Mouse (Mus musculus) heart, embryonic 16.5 days (tissue): ENCODE results near the gene Ccnc. TPM values are rescaled to one million over a fixed set of nuclear protein-coding genes. Genes with fewer than 3 reads are reported as not detected.
A peak's percentile ranks its signal among the peaks of the same experiment; 100 is the strongest.
"Not testable (repeated sequence)": the region's sequence is repeated elsewhere in the genome, so short reads cannot be mapped to it uniquely, and the experiment has no call there.

ENCODE experiments used
- ATAC-seq: fragments of 200-750 bp; cut with Nextera tagmentation; replicated peaks from 2 replicates; pipeline ENCODE4 v1.8.0; 2017; ENCODE audit warnings: moderate number of reproducible peaks; ENCODE audit not compliant: insufficient read depth, low FRiP score; ENCODE audit errors: extremely low read depth
- H3K27ac ChIP-seq: fragments of 300-500 bp; sonication (generic); 2 replicates; pipeline ENCODE4 v1.5.1; 2014; ENCODE audit warnings: mild to moderate bottlenecking, low read length, control low read depth, moderate library complexity
- H3K27me3 ChIP-seq: fragments of 300-500 bp; sonication (generic); 2 replicates; pipeline ENCODE4 v1.6.1; 2014; ENCODE audit warnings: low read length, mixed read lengths; ENCODE audit not compliant: control insufficient read depth, insufficient read depth
- H3K36me3 ChIP-seq: fragments of 300-500 bp; sonication (generic); 2 replicates; pipeline ENCODE4 v1.6.1; 2014; ENCODE audit not compliant: control insufficient read depth, insufficient read depth
- H3K4me1 ChIP-seq: fragments of 300-500 bp; sonication (generic); 2 replicates; pipeline ENCODE4 v1.6.1; 2014; ENCODE audit warnings: low read length, mixed read lengths; ENCODE audit not compliant: control insufficient read depth, insufficient read depth
- H3K4me2 ChIP-seq: fragments of 300-500 bp; sonication (generic); 2 replicates; pipeline ENCODE4 v1.6.1; 2014; ENCODE audit warnings: low read depth, mild to moderate bottlenecking, control low read depth, low read length
- H3K4me3 ChIP-seq: fragments of 300-500 bp; sonication (generic); 2 replicates; pipeline ENCODE4 v1.5.1; 2014; ENCODE audit warnings: mild to moderate bottlenecking, control low read depth, low read length
- H3K9ac ChIP-seq: fragments of 300-500 bp; sonication (generic); 2 replicates; pipeline ENCODE4 v1.6.1; 2014; ENCODE audit warnings: low read length, control low read depth
- H3K9me3 ChIP-seq: fragments of 300-500 bp; sonication (generic); replicated peaks from 2 replicates; pipeline ENCODE4 v1.6.1; 2016; ENCODE audit warnings: low read length; ENCODE audit not compliant: control insufficient read depth
- WGBS: fragments of 180-500 bp; shearing (Covaris S2); extraction: QIAGEN DNeasy Blood & Tissue Kit; methylation state at CpG from one replicate; pipeline ENCODE4 v1.1.7; 2014; 5-methylcytosine and 5-hydroxymethylcytosine counted together
- polyA plus RNA-seq: library from polyadenylated mRNA; unstranded; fragments of >200 nt; fragmentation: Nextera tagmentation; extraction: Ambion mirVana; gene quantifications from 2 replicates; pipeline ENCODE4 v1.2.1, GENCODE M21; 2015

Gene Ccnc
- polyA plus RNA-seq, 1 experiment from 2014 or later = 29.2 TPM

- WGBS = 41% methylated on average over 1 of the region's 1 CpGs
- Histone ChIP-seq H3K9ac (no peak overlapping the region), H3K36me3 (no peaks in the 10 kb centered on the region), H3K4me1 (no peaks in the 10 kb centered on the region), H3K27ac (no peak overlapping the region), H3K27me3 (no peaks in the 10 kb centered on the region), H3K4me2 (no peak overlapping the region), H3K9me3 (no peaks in the 10 kb centered on the region), H3K4me3 (no peak overlapping the region)
- no peak for ATAC-seq
Observed at GRCm38 (mm10) chr4:21705046-21705445, 22.5 kb upstream of the Ccnc start.

DNA sequence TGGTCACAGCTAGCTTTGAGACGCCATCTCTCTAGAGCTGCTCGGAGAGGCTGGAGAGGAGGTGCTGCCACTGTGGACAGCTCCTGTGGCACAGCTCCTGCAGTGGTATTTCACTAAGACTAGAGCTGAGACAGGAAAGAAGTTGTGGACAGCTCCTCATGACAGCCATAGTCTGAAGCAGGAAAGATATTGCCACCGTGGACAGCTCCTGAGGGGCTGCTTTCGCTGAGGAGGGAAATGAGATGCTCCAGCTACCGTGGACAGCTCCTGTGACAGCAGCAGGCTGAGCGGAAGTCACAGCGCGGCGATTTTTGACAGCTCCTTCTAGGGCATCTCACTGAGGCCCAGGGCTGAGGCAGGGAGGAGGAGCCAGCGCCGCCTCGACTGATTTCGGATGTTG is 15.4 kb upstream of the Ccnc start:
- Histone ChIP-seq H3K9me3 (no peaks in the 10 kb centered on the region), H3K4me1 (peaks cover 2% of the 10 kb centered on the region; the same call in 1 of the 2 replicates), H3K27me3 (no peaks in the 10 kb centered on the region; the same call in 1 of the 2 replicates), H3K4me3 (no peak overlapping the region), H3K36me3 (no peaks in the 10 kb centered on the region), H3K27ac (no peak overlapping the region), H3K4me2 (no peak overlapping the region), H3K9ac (no peak overlapping the region)
- 2% methylated on average over 13 of the region's 13 CpGs for WGBS
- ATAC-seq = peak; percentile 95

- Histone ChIP-seq H3K4me3 (no peak overlapping the region), H3K27ac (no peak overlapping the region), H3K9me3 (no peaks in the 10 kb centered on the region), H3K27me3 (no peaks in the 10 kb centered on the region; the same call in 1 of the 2 replicates), H3K36me3 (no peaks in the 10 kb centered on the region), H3K9ac (no peak overlapping the region), H3K4me1 (no peaks in the 10 kb centered on the region), H3K4me2 (no peak overlapping the region)
- ATAC-seq = no peak
- WGBS = 62% methylated on average over 7 of the region's 7 CpGs
Observed at GRCm38 (mm10) chr4:21722752-21723334, 4.7 kb upstream of the Ccnc start.

DNA sequence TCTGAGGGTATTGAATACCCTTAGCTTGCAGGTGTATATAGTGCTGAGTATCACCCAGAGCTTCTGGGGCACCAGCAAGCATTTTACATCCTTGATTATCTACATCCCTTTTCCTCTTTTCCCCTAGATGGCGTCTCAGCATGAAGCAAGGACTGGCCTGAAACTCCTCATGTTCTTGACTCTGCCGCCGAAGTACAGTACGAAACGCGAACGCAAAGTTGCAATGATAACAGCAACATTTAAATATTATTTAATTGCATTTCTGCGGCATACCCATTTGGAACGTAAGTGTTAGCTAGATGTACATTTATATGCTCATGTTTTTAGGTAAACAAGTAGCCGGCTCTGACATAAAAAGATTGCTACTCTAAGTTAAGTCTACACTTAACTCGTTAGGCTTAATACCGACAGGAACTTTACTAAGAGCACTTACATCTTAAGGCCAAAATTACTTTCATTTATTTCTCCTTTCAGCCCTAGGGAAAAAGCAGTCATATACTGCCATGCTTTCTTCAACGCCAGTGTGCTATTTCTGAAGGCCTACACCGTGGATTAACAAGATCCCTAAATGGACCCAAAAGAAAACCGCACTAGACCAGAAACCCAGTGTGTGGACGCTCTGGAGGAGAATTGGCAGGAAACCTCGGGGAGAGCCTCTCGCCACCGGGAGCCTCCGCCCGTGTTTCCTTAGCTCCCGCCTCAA is 438 bp upstream of the Ccnc start:
- peak; percentile 39 for ATAC-seq
- Histone ChIP-seq H3K27me3 (no peaks in the 10 kb centered on the region), H3K4me2 (peak overlapping the region; percentile 87), H3K36me3 (no peaks in the 10 kb centered on the region), H3K4me3 (peak overlapping the region; percentile 94), H3K27ac (peak overlapping the region; percentile 72), H3K9me3 (no peaks in the 10 kb centered on the region), H3K9ac (peak overlapping the region; percentile 92), H3K4me1 (peaks cover 5% of the 10 kb centered on the region; the same call in 1 of the 2 replicates)
- under 1% methylated on average over 22 of the region's 22 CpGs for WGBS

- WGBS = 83% methylated on average over 4 of the region's 4 CpGs
- Histone ChIP-seq H3K4me2 (no peak overlapping the region), H3K4me1 (no peaks in the 10 kb centered on the region), H3K9ac (no peak overlapping the region), H3K9me3 (no peaks in the 10 kb centered on the region), H3K27ac (no peak overlapping the region), H3K4me3 (no peak overlapping the region), H3K27me3 (no peaks in the 10 kb centered on the region), H3K36me3 (0 out of 2 replicates have a peak, but pooled peaks cover 10% of the 10 kb centered on the region)
- ATAC-seq = no peak
Observed at GRCm38 (mm10) chr4:21739169-21739568, 11.7 kb downstream of the Ccnc start.

GRCm38 (mm10) chr4:21744142-21744541 is 16.6 kb downstream of the Ccnc start:
- not testable (repeated sequence) for H3K9me3 ChIP-seq, H3K36me3 ChIP-seq, H3K4me1 ChIP-seq, H3K9ac ChIP-seq, H3K27ac ChIP-seq, H3K27me3 ChIP-seq, H3K4me3 ChIP-seq, H3K4me2 ChIP-seq, ATAC-seq
- WGBS = 94% methylated on average over 8 of the region's 8 CpGs

DNA sequence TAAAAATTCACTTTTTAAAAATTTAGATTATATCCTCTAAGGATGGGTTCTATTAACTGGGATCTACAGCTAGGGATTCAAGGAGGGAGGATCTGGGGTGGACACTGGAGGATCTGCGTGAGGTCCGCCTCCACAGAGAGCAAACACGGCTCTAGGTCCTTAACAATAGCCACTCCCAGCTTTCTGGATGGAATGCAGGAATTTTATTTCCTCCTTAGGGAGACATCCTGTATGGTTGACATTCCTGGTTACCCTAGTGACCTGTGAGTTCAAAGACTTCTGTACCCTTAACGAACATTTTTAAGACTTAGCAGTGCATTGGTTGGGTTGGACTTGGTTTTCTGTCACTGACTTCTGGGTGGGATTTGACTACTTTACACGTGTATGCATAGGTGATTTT is 18.2 kb downstream of the Ccnc start:
- H3K27ac ChIP-seq = no peak overlapping the region
- peaks cover 6% of the 10 kb centered on the region; the same call in 1 of the 2 replicates for H3K36me3 ChIP-seq
- no peaks in the 10 kb centered on the region for H3K27me3 ChIP-seq
- H3K9me3 ChIP-seq = no peaks in the 10 kb centered on the region
- H3K4me1 ChIP-seq = no peaks in the 10 kb centered on the region
- no peak overlapping the region for H3K4me2 ChIP-seq
- H3K4me3 ChIP-seq = no peak overlapping the region
- ATAC-seq = no peak
- H3K9ac ChIP-seq = no peak overlapping the region
- 59% methylated on average over 5 of the region's 5 CpGs for WGBS

- Histone ChIP-seq H3K9me3 (peaks cover 3% of the 10 kb centered on the region), H3K4me3 (no peak overlapping the region), H3K27ac (no peak overlapping the region), H3K4me2 (no peak overlapping the region), H3K36me3 (peaks cover 7% of the 10 kb centered on the region; the same call in 1 of the 2 replicates), H3K9ac (no peak overlapping the region), H3K4me1 (no peaks in the 10 kb centered on the region), H3K27me3 (no peaks in the 10 kb centered on the region)
- WGBS = 65% methylated on average over 4 of the region's 4 CpGs
- no peak for ATAC-seq
Observed at GRCm38 (mm10) chr4:21755123-21755789, 27.8 kb downstream of the Ccnc start.

GRCm38 (mm10) chr4:21758860-21759259 is 31.4 kb downstream of the Ccnc start:
- Histone ChIP-seq H3K27ac (no peak overlapping the region), H3K4me3 (no peak overlapping the region), H3K27me3 (no peaks in the 10 kb centered on the region), H3K9me3 (peaks cover 3% of the 10 kb centered on the region), H3K36me3 (peaks cover 7% of the 10 kb centered on the region; the same call in 1 of the 2 replicates), H3K4me2 (no peak overlapping the region), H3K9ac (no peak overlapping the region), H3K4me1 (peaks cover 4% of the 10 kb centered on the region; the same call in 1 of the 2 replicates)
- no peak for ATAC-seq
- 36% methylated on average over 1 of the region's 1 CpGs for WGBS
